9 mouse cellular contexts compared by ENCODE assay signal in genomic region chr15:77856541-77856940, GRCm38 (mm10). TPM values are rescaled to one million over a fixed set of nuclear protein-coding genes. Genes with fewer than 3 reads are reported as not detected.
DNase-seq lines count a peak whose midpoint lies in the region; ATAC-seq and TF ChIP-seq lines count a peak whose summit lies in the region.
"Had no signal": no experiment of that assay in that cellular context is flagged by ENCODE, and none has a peak within 500 bp of the region (broad histone marks: within the 10 kb centered on the region; RNA-seq: fewer than 3 reads in every experiment).

No protein-coding gene starts in this region.

- no peak for TF ChIP-seq CTCF in heart, adult 2 months (IDR thresholded peaks at IDR 0.05)

- ATAC-seq in kidney, embryonic 15.5 days (replicated peaks; ENCODE audit: low FRiP score) = no peak

- 6% methylated on average over 5 of the region's 5 CpGs for WGBS in heart, adult 2 months
- 20% methylated on average over 5 of the region's 5 CpGs for WGBS in kidney, embryonic 15.5 days
- 85% methylated on average over 5 of the region's 5 CpGs for WGBS in midbrain, embryonic 10.5 days

- H3K27me3 ChIP-seq in heart, adult 2 months (ENCODE audit: control insufficient read depth, insufficient read depth, low read length) = no peaks in the 10 kb centered on the region
- H3K27me3 ChIP-seq in kidney, embryonic 15.5 days = no peaks in the 10 kb centered on the region
- H3K27me3 ChIP-seq in midbrain, embryonic 10.5 days (ENCODE audit: low read depth, poor library complexity, severe bottlenecking) = peaks cover 6% of the 10 kb centered on the region; the same call in 1 of the 2 replicates

- H3K4me2 ChIP-seq in kidney, embryonic 15.5 days = no peak overlapping the region

- H3K4me3 ChIP-seq in heart, adult 2 months = no peak overlapping the region
- H3K4me3 ChIP-seq in kidney, embryonic 15.5 days (replicated peaks) = no peak overlapping the region
- no peak overlapping the region for H3K4me3 ChIP-seq in midbrain, embryonic 10.5 days

- H3K36me3 ChIP-seq in heart, adult 2 months (ENCODE audit: control insufficient read depth, insufficient read depth, low read length) = no peaks in the 10 kb centered on the region
- H3K36me3 ChIP-seq in kidney, embryonic 15.5 days = no peaks in the 10 kb centered on the region
- no peaks in the 10 kb centered on the region for H3K36me3 ChIP-seq in midbrain, embryonic 10.5 days

- TF ChIP-seq POLR2A in heart, adult 2 months (IDR thresholded peaks at IDR 0.05; ENCODE audit: insufficient read depth, low read depth, low read length) = no peak

- H3K9me3 ChIP-seq in kidney, embryonic 15.5 days (replicated peaks) = no peaks in the 10 kb centered on the region
- H3K9me3 ChIP-seq in midbrain, embryonic 10.5 days (replicated peaks) = no peaks in the 10 kb centered on the region

- TF ChIP-seq EP300 in heart, adult 2 months (IDR thresholded peaks at IDR 0.05; ENCODE audit: insufficient read depth, low read depth, low read length) = 0 out of 2 replicates have a peak, but pooled peaks have one; percentile 35

- H3K79me2 ChIP-seq in heart, adult 2 months (replicated peaks; ENCODE audit: control insufficient read depth, insufficient read depth, low read length) = no peaks in the 10 kb centered on the region

- peak overlapping the region; percentile 50; the same call in 1 of the 2 replicates for H3K27ac ChIP-seq in heart, adult 2 months
- peak overlapping the region; percentile 75 for H3K27ac ChIP-seq in kidney, embryonic 15.5 days
- H3K27ac ChIP-seq in midbrain, embryonic 10.5 days (replicated peaks) = no peak overlapping the region

- no peak overlapping the region for H3K9ac ChIP-seq in heart, adult 2 months (ENCODE audit: low read depth, low read length)
- no peak overlapping the region for H3K9ac ChIP-seq in kidney, embryonic 15.5 days

- peaks cover 9% of the 10 kb centered on the region for H3K4me1 ChIP-seq in heart, adult 2 months (ENCODE audit: control insufficient read depth, insufficient read depth, low read length)
- peaks cover 39% of the 10 kb centered on the region for H3K4me1 ChIP-seq in kidney, embryonic 15.5 days
- H3K4me1 ChIP-seq in midbrain, embryonic 10.5 days = peaks cover 14% of the 10 kb centered on the region

- peak; percentile 97 for DNase-seq in heart, adult 11 months
- no peak for DNase-seq in heart, postnatal 25 days (ENCODE audit: low spot score)
- DNase-seq in heart, adult 2 months = peak; percentile 55 to 64
- peak; percentile 76 for DNase-seq in lung, postnatal 14 days
- DNase-seq in midbrain, embryonic 10.5 days (ENCODE audit: low spot score) = no peak
- DNase-seq in urinary bladder, postnatal 14 days (ENCODE audit: low spot score) = no peak
- DNase-seq in ovary, postnatal 36 days (ENCODE audit: low spot score) = no peak
- DNase-seq: right cerebral cortex, adult 18-20 months had no signal

- intact Hi-C loops in heart, postnatal 25 days (cut with DNase I) = loop anchor here (5.0 kb wide), 1 partner anchor 56 kb away; no protein-coding TSS in a partner anchor
- intact Hi-C loops in heart, adult 2 months (cut with DNase I) = loop anchor here (5.0 kb wide), 1 partner anchor 56 kb away; no protein-coding TSS in a partner anchor

RNA-seq across cellular contexts. Expression of gene Myh9, which starts 14.6 kb away (rescaled TPM):
- total RNA-seq in heart, postnatal 25 days (2021) = 100 to 1,000 TPM; 122 to 124 TPM
- total RNA-seq in heart, adult 2 months (2021) = 100 to 1,000 TPM in 1 of 2 experiments, 10 to 100 TPM in 1; 88.3 to 111 TPM
- 30.4 and 46.8 TPM in 2 replicates for polyA plus RNA-seq in heart, adult 2 months (2012; rRNA removed)
- polyA plus RNA-seq in kidney, embryonic 15.5 days (2015; fragmentation: Nextera tagmentation; extraction: Ambion mirVana) = 56.2 and 60.2 TPM in 2 replicates
- polyA plus RNA-seq in midbrain, embryonic 10.5 days (2016; fragmentation: Nextera tagmentation; extraction: Ambion mirVana) = 29.0 and 29.4 TPM in 2 replicates

Comparison
In these comparisons a context has a peak if more than half of its experiments do, and no peak if none do; other contexts are left out.
1. DNase-seq: peak in heart, adult 11 months (single experiment), heart, adult 2 months (2 of 2) and lung, postnatal 14 days (single experiment); none in heart, postnatal 25 days (single experiment), midbrain, embryonic 10.5 days (single experiment), urinary bladder, postnatal 14 days (single experiment) and ovary, postnatal 36 days (single experiment).